Mouse (Mus musculus) midbrain, postnatal 0 days (tissue): ENCODE measurements around the gene Eef1g. TPM values are rescaled to one million over a fixed set of nuclear protein-coding genes. Genes with fewer than 3 reads are reported as not detected.

Experiments
- ATAC-seq: fragments of 200-750 bp; cut with Nextera tagmentation; 2 replicates; pipeline ENCODE4 v1.8.0; 2017; ENCODE audit warnings: moderate number of reproducible peaks, mild to moderate bottlenecking, moderate TSS enrichment, moderate library complexity; ENCODE audit not compliant: low FRiP score
- DNase-seq: peaks from one replicate; pipeline ENCODE4 v3.0.0-alpha.2; 2015; ENCODE audit warnings: low spot score
- H3K27ac ChIP-seq: fragments of 300-500 bp; sonication (generic); 2 replicates; pipeline ENCODE4 v1.5.1; 2014; ENCODE audit warnings: low read depth, mild to moderate bottlenecking, low read length, mixed read lengths
- H3K27me3 ChIP-seq: fragments of 300-500 bp; sonication (generic); 2 replicates; pipeline ENCODE4 v1.6.1; 2014; ENCODE audit warnings: low read length, control low read depth, mixed read lengths; ENCODE audit not compliant: insufficient read depth
- H3K36me3 ChIP-seq: fragments of 300-500 bp; sonication (generic); 2 replicates; pipeline ENCODE4 v1.6.1; 2014; ENCODE audit warnings: low read length, control low read depth, mixed read lengths; ENCODE audit not compliant: insufficient read depth
- H3K4me1 ChIP-seq: fragments of 300-500 bp; sonication (generic); 2 replicates; pipeline ENCODE4 v1.6.1; 2014; ENCODE audit warnings: mild to moderate bottlenecking, control low read depth, antibody characterized with exemption, low read length, mixed read lengths; ENCODE audit not compliant: insufficient read depth
- H3K4me2 ChIP-seq: fragments of 300-500 bp; sonication (generic); 2 replicates; pipeline ENCODE4 v1.6.1; 2014; ENCODE audit warnings: low read depth, mild to moderate bottlenecking, low read length, mixed read lengths; ENCODE audit not compliant: poor library complexity, severe bottlenecking
- H3K4me3 ChIP-seq: fragments of 300-500 bp; sonication (generic); 2 replicates; pipeline ENCODE4 v1.5.1; 2014; ENCODE audit warnings: low read depth, mild to moderate bottlenecking, low read length, moderate library complexity
- H3K9ac ChIP-seq: fragments of 300-500 bp; sonication (generic); replicated peaks from 2 replicates; pipeline ENCODE4 v1.6.1; 2014; ENCODE audit warnings: mild to moderate bottlenecking, low read length, moderate library complexity, mixed read lengths; ENCODE audit not compliant: poor library complexity, severe bottlenecking
- H3K9me3 ChIP-seq: fragments of 300-500 bp; sonication (generic); 2 replicates; pipeline ENCODE4 v1.6.1; 2016; ENCODE audit warnings: low read length, control low read depth
- CTCF ChIP-seq: IDR thresholded peaks from 2 replicates; pipeline ENCODE4 v1.5.1; 2016; ENCODE audit warnings: antibody characterized with exemption, mild to moderate bottlenecking
- WGBS: fragments of 180-500 bp; shearing (Covaris S2); extraction: QIAGEN DNeasy Blood & Tissue Kit; methylation state at CpG from one replicate; pipeline ENCODE4 v1.1.7; 2014; 5-methylcytosine and 5-hydroxymethylcytosine counted together
- polyA plus RNA-seq: library from polyadenylated mRNA; unstranded; fragments of >200 nt; fragmentation: Nextera tagmentation; extraction: Ambion mirVana; gene quantifications from 2 replicates; pipeline ENCODE4 v1.2.1, GENCODE M21; 2015
- total RNA-seq: library from RNA; depleted of rRNA; stranded (reverse); fragments of >200 nt; gene quantifications from 2 replicates; pipeline ENCODE4 v1.2.3, GENCODE M21; 2014

Gene Eef1g
- total and polyA plus RNA-seq, 2 experiments from 2014 or later: 258 to 583 TPM

- Histone ChIP-seq H3K4me1 (no peaks in the 10 kb centered on the region; the same call in 1 of the 2 replicates), H3K9ac (no peak overlapping the region), H3K4me2 (no peak overlapping the region), H3K27ac (no peak overlapping the region), H3K27me3 (no peaks in the 10 kb centered on the region), H3K36me3 (peaks cover 60% of the 10 kb centered on the region), H3K9me3 (no peaks in the 10 kb centered on the region), H3K4me3 (no peak overlapping the region)
- 91% methylated on average over 5 of the region's 5 CpGs for WGBS
- DNase-seq (no peak), ATAC-seq (no peak)
- TF ChIP-seq CTCF: no peak
Observed at GRCm38 (mm10) chr19:8950190-8950589, 16.7 kb upstream of the Eef1g start.

DNA sequence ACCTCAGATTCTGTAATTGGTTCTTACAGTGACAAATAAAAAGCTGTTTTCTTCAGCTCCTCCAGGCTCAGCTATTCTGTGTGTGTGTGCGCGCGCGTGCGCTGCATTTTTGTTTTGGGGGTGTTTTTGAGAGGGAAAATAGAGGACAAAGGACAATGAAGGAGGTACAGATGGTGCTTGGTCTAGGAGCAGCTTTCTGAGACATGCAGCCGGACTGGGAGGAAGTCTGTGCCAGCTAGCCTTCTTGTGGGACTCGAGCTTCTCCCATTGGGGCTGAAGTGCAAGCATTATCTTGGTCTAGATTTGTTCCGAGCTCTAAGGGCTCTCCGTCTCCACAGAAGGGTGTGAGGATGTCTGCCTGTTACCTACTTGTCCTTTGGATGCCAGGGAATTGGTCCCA is 14.6 kb upstream of the Eef1g start:
- H3K4me2 ChIP-seq: no peak overlapping the region
- 81% methylated on average over 9 of the region's 9 CpGs for WGBS

DNA sequence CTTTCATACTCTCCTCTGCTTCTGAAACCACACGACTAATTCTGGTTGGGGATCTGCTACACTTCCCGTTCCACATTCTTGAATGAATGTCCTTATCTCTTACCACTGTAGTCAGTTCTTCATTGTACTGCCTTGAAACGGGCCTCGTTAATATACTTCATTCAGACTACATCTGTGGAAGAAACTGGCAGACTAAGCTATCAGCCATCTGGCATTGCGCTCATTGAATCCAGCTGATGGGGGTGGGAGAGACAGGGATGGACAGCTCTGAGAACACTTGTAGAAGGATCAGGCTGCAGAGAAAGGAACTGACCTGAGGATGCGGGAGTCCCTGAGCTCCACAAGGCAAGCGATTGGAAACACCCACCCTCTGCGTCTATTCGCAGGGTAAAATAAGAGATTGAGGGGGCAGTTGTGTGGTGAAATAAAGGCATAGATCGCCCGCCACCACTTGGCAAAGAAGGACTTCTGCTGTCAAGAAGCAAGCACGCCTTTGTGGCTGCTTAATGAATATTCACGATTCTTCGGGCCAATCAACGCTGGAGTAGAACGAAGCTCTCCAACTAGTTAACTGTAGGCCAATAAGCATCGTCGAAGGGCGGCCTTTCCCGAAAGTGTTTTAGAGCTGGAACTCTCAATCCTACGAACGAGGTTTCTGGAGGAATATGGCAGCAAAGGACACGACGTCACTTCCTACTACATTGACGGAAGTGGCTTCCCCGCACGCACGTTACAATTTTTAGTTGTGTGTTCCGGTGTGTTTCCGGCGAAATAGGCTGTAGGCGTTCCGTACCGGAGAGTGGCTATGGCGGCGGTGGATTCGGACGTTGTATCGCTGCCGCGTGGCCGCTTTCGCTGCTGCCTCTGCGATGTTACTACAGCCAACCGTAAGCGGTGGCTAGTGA is 13.5 kb upstream of the Eef1g start, which contains the start of gene Tut1:
Gene Tut1, plus strand, starts transcription at position 713 of the 905 bp plus-strand sequence.
- Histone ChIP-seq H3K4me1 (no peaks in the 10 kb centered on the region; the same call in 1 of the 2 replicates), H3K4me2 (peak within 1 kb of the TSS; percentile 59), H3K9me3 (no peaks in the 10 kb centered on the region), H3K27ac (peak within 1 kb of the TSS; percentile 69), H3K36me3 (peaks cover 35% of the 10 kb centered on the region), H3K9ac (peak within 1 kb of the TSS; percentile 65), H3K4me3 (peak within 1 kb of the TSS; percentile 63), H3K27me3 (no peaks in the 10 kb centered on the region)
- TF ChIP-seq CTCF: peak; percentile 17; the same call in 1 of the 2 replicates
- peak; percentile 94 for ATAC-seq
- 1% methylated on average over 46 of the region's 46 CpGs for WGBS
- DNase-seq: peak; percentile 99

More for the DNA sequence above, 14.6 kb upstream of the Eef1g start:
- Histone ChIP-seq H3K9me3 (no peaks in the 10 kb centered on the region), H3K9ac (no peak overlapping the region), H3K27ac (0 out of 2 replicates have a peak overlapping the region, but pooled peaks have one; percentile 69), H3K4me1 (no peaks in the 10 kb centered on the region; the same call in 1 of the 2 replicates), H3K36me3 (peaks cover 47% of the 10 kb centered on the region), H3K27me3 (no peaks in the 10 kb centered on the region), H3K4me3 (no peak overlapping the region)
- no peak for TF ChIP-seq CTCF
- peak; percentile 34 for DNase-seq
- ATAC-seq: no peak

GRCm38 (mm10) chr19:8954171-8954570 is 12.7 kb upstream of the Eef1g start:
- H3K4me1 ChIP-seq: no peaks in the 10 kb centered on the region; the same call in 1 of the 2 replicates
- DNase-seq (no peak), ATAC-seq (no peak)
- 7% methylated on average over 9 of the region's 9 CpGs for WGBS
- peaks cover 30% of the 10 kb centered on the region for H3K36me3 ChIP-seq
- peak overlapping the region; percentile 63 for H3K4me3 ChIP-seq
- H3K9ac ChIP-seq: peak overlapping the region; percentile 65
- TF ChIP-seq CTCF: no peak
- no peaks in the 10 kb centered on the region for H3K27me3 ChIP-seq
- no peaks in the 10 kb centered on the region for H3K9me3 ChIP-seq
- H3K27ac ChIP-seq: peak overlapping the region; percentile 65
- H3K4me2 ChIP-seq: peak overlapping the region; percentile 59

- Histone ChIP-seq H3K9me3 (no peaks in the 10 kb centered on the region), H3K9ac (0 out of 2 replicates have a peak overlapping the region, but pooled peaks have one; percentile 13), H3K4me2 (no peak overlapping the region), H3K27ac (no peak overlapping the region), H3K4me1 (no peaks in the 10 kb centered on the region), H3K27me3 (no peaks in the 10 kb centered on the region), H3K4me3 (no peak overlapping the region), H3K36me3 (peaks cover 64% of the 10 kb centered on the region)
- WGBS: 90% methylated on average over 2 of the region's 2 CpGs
- no peak for DNase-seq
- no peak for ATAC-seq
- no peak for TF ChIP-seq CTCF
Observed at GRCm38 (mm10) chr19:8962256-8962655, 4.6 kb upstream of the Eef1g start.

GRCm38 (mm10) chr19:8965075-8965474 is 1.8 kb upstream of the Eef1g start:
- no peak for DNase-seq
- H3K9ac ChIP-seq: no peak overlapping the region
- H3K9me3 ChIP-seq: no peaks in the 10 kb centered on the region
- no peak for ATAC-seq
- H3K4me1 ChIP-seq: no peaks in the 10 kb centered on the region
- no peak overlapping the region for H3K27ac ChIP-seq
- no peak for TF ChIP-seq CTCF
- no peak overlapping the region for H3K4me2 ChIP-seq
- H3K27me3 ChIP-seq: no peaks in the 10 kb centered on the region
- no peak overlapping the region for H3K4me3 ChIP-seq
- peaks cover 60% of the 10 kb centered on the region for H3K36me3 ChIP-seq
- 87% methylated on average over 11 of the region's 11 CpGs for WGBS
